Mouse (Mus musculus): Measurements from ENCODE around the gene Psen1. TPM values are rescaled to one million over a fixed set of nuclear protein-coding genes. Genes with fewer than 3 reads are reported as not detected.
A peak's percentile ranks its signal among the peaks of the same experiment; 100 is the strongest.

Psen1 gene
- polyA plus RNA-seq, 1 experiment from 2014 or later = 72.9 TPM

DNA sequence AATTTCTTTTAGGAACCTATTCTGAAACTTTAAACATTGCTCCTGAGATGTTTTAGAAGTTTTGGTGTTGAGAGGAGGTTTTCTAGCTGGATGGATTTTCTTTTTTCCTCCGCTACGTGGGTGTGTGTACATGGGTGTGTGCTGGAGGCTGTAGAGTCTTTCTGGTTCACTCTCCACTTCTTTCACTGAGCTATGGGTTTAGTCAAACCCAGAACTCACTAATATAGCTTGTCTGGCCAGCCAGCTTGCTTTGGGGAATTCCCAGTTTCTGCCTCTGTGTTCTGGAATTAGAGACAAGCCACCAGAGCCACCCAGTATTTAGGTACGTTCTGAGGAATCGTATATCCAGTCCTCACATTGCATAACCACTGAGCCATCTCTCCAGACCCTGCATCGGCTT, 6.1 kb downstream of the Psen1 start:
- H3K4me2 ChIP-seq (replicated peaks; ENCODE audit: low read depth, low read length) = no peak overlapping the region
- H3K4me3 ChIP-seq (ENCODE audit: low read length) = no peak overlapping the region
- peaks cover 24% of the 10 kb centered on the region for H3K4me1 ChIP-seq (ENCODE audit: control insufficient read depth, insufficient read depth, low read length)
- H3K9ac ChIP-seq (ENCODE audit: low read depth, low read length) = no peak overlapping the region
- 92% methylated on average over 5 of the region's 5 CpGs for WGBS
- H3K27me3 ChIP-seq (ENCODE audit: control insufficient read depth, insufficient read depth, low read length) = no peaks in the 10 kb centered on the region
- H3K36me3 ChIP-seq (ENCODE audit: control insufficient read depth, insufficient read depth, low read length) = no peaks in the 10 kb centered on the region; the same call in 1 of the 2 replicates
- no peaks in the 10 kb centered on the region for H3K9me3 ChIP-seq (ENCODE audit: control insufficient read depth, low read length)
- H3K27ac ChIP-seq (ENCODE audit: low read depth, low read length) = no peak overlapping the region
- ATAC-seq (ENCODE audit: low FRiP score, low TSS enrichment) = no peak

DNA sequence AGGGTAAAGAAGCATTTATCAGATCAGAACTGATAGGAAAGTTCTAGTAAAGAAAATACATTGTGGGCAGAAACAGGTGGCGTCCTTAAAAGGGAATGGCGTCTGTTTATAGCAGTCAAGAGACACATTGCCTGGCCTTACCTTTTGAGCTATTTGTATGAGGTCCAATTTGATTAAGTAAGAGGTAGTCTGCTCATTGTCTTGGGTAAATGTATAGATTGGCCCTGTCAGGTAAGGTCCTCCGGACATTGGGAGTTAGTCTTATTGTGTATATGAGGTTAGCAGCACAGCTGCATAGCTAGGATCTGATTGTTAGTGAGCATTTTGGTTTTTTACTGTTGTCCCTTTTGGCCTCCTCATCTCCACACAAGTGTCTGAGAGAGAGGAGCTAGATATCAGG, 6.7 kb downstream of the Psen1 start:
- 94% methylated on average over 3 of the region's 3 CpGs for WGBS
- Histone ChIP-seq H3K9ac (ENCODE audit: low read depth, low read length) (no peak overlapping the region), H3K9me3 (ENCODE audit: control insufficient read depth, low read length) (no peaks in the 10 kb centered on the region), H3K4me2 (replicated peaks; ENCODE audit: low read depth, low read length) (no peak overlapping the region), H3K27ac (ENCODE audit: low read depth, low read length) (no peak overlapping the region), H3K36me3 (ENCODE audit: control insufficient read depth, insufficient read depth, low read length) (peaks cover under 1% of the 10 kb centered on the region; the same call in 1 of the 2 replicates), H3K27me3 (ENCODE audit: control insufficient read depth, insufficient read depth, low read length) (no peaks in the 10 kb centered on the region), H3K4me1 (ENCODE audit: control insufficient read depth, insufficient read depth, low read length) (peaks cover 20% of the 10 kb centered on the region), H3K4me3 (ENCODE audit: low read length) (no peak overlapping the region)
- ATAC-seq (ENCODE audit: low FRiP score, low TSS enrichment) = no peak

DNA sequence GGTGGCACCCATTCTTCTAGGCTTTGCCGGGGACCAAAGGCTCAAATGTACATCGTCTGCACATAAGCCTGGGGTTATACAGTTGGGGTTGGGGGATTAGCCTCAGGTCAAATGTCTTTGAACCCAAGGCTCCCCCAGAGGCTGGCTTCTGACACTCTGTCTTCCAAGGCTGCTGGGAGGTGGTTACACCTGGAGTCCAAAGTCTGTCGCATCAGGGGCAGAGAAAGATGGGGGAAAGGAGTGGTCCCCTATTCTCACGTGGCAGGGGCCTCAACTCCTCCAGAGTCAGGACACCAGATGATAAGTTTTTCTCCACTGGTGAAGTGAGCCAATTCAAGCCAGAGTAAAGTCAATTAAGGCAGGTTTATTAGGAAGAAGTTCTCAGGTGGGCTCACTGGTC, 10.7 kb downstream of the Psen1 start:
- WGBS = 80% methylated on average over 4 of the region's 4 CpGs
- ATAC-seq (ENCODE audit: low FRiP score, low TSS enrichment) = no peak
- no peak overlapping the region for H3K4me2 ChIP-seq (replicated peaks; ENCODE audit: low read depth, low read length)
- H3K27ac ChIP-seq (ENCODE audit: low read depth, low read length) = 0 out of 2 replicates have a peak overlapping the region, but pooled peaks have one; percentile 32
- H3K27me3 ChIP-seq (ENCODE audit: control insufficient read depth, insufficient read depth, low read length) = no peaks in the 10 kb centered on the region
- peaks cover 8% of the 10 kb centered on the region for H3K4me1 ChIP-seq (ENCODE audit: control insufficient read depth, insufficient read depth, low read length)
- H3K9ac ChIP-seq (ENCODE audit: low read depth, low read length) = no peak overlapping the region
- peaks cover 17% of the 10 kb centered on the region; the same call in 1 of the 2 replicates for H3K36me3 ChIP-seq (ENCODE audit: control insufficient read depth, insufficient read depth, low read length)
- no peaks in the 10 kb centered on the region for H3K9me3 ChIP-seq (ENCODE audit: control insufficient read depth, low read length)
- no peak overlapping the region for H3K4me3 ChIP-seq (ENCODE audit: low read length)

DNA sequence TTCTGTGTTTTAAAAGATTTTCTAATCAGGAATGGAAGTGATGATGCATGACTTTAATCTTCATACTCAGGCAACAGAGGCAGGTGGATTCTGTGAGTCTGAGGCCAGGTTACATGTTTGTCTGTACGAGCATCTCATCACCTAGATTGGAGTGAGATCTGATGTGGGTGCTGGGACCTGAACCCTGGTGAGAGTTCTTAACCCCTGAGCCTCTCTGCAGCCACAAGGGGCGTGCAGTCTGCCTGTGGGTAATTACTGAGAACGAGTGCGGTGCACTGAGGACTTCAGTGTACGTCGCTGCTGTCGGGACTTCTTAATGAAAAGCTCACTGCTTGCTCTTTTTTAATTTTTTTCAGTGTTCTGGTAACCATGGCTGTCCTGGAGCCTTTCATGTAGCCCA, 13.7 kb downstream of the Psen1 start:
- Histone ChIP-seq H3K27me3 (ENCODE audit: control insufficient read depth, insufficient read depth, low read length) (no peaks in the 10 kb centered on the region), H3K4me1 (ENCODE audit: control insufficient read depth, insufficient read depth, low read length) (peaks cover 8% of the 10 kb centered on the region), H3K4me3 (ENCODE audit: low read length) (no peak overlapping the region), H3K36me3 (ENCODE audit: control insufficient read depth, insufficient read depth, low read length) (peaks cover 23% of the 10 kb centered on the region; the same call in 1 of the 2 replicates), H3K27ac (ENCODE audit: low read depth, low read length) (no peak overlapping the region), H3K4me2 (replicated peaks; ENCODE audit: low read depth, low read length) (no peak overlapping the region), H3K9ac (ENCODE audit: low read depth, low read length) (no peak overlapping the region), H3K9me3 (ENCODE audit: control insufficient read depth, low read length) (no peaks in the 10 kb centered on the region)
- WGBS = 93% methylated on average over 7 of the region's 7 CpGs
- ATAC-seq (ENCODE audit: low FRiP score, low TSS enrichment) = no peak

DNA sequence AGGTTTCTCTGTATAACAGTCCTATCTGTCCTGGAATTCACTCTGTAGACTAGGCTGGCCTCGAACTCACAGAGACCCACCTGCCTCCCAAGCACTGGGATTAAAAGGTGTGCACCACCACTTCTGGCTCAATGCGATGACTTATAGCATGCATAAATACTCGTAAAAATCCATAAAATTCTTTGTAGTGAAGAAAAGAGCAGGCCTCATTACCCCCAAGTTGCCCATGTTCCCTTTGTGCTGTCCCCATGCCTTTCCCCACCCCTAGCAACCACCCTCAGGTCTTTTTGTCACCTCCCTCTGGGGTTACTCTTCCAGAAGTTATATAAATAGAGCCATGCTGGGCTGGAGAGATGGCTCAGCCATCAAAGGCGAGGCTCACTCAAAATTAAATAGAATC, 14.8 kb downstream of the Psen1 start:
- no peak overlapping the region for H3K9ac ChIP-seq (ENCODE audit: low read depth, low read length)
- no peak for ATAC-seq (ENCODE audit: low FRiP score, low TSS enrichment)
- H3K4me1 ChIP-seq (ENCODE audit: control insufficient read depth, insufficient read depth, low read length) = peaks cover 8% of the 10 kb centered on the region
- H3K4me3 ChIP-seq (ENCODE audit: low read length) = no peak overlapping the region
- H3K9me3 ChIP-seq (ENCODE audit: control insufficient read depth, low read length) = no peaks in the 10 kb centered on the region
- no peaks in the 10 kb centered on the region for H3K27me3 ChIP-seq (ENCODE audit: control insufficient read depth, insufficient read depth, low read length)
- no peak overlapping the region for H3K27ac ChIP-seq (ENCODE audit: low read depth, low read length)
- no peak overlapping the region for H3K4me2 ChIP-seq (replicated peaks; ENCODE audit: low read depth, low read length)
- WGBS = 85% methylated on average over 4 of the region's 4 CpGs
- H3K36me3 ChIP-seq (ENCODE audit: control insufficient read depth, insufficient read depth, low read length) = peaks cover 26% of the 10 kb centered on the region; the same call in 1 of the 2 replicates

DNA sequence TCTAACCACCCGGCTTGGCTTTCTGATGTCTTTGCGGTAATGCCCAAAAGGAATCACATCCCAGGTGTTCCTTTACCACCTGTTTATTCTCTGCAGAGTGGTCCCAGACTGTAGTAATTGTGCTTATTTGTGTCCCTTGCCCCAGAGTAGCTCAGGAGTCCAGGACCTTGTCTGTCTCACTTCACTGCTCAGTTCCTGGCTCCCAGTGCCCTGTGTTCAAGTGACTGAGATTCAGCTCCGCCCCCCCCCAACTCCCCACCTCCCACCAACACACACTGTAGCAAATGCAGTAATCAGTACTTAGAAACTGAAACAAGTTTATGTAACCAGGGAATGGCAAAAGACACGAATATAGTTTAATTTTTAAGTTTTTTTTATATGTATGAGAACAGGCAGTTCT, 19.0 kb downstream of the Psen1 start:
- H3K4me3 ChIP-seq (ENCODE audit: low read length) = no peak overlapping the region
- no peaks in the 10 kb centered on the region for H3K4me1 ChIP-seq (ENCODE audit: control insufficient read depth, insufficient read depth, low read length)
- no peaks in the 10 kb centered on the region for H3K9me3 ChIP-seq (ENCODE audit: control insufficient read depth, low read length)
- H3K36me3 ChIP-seq (ENCODE audit: control insufficient read depth, insufficient read depth, low read length) = peaks cover 13% of the 10 kb centered on the region; the same call in 1 of the 2 replicates
- H3K4me2 ChIP-seq (replicated peaks; ENCODE audit: low read depth, low read length) = no peak overlapping the region
- no peak overlapping the region for H3K9ac ChIP-seq (ENCODE audit: low read depth, low read length)
- H3K27me3 ChIP-seq (ENCODE audit: control insufficient read depth, insufficient read depth, low read length) = no peaks in the 10 kb centered on the region
- WGBS = 61% methylated on average over 4 of the region's 4 CpGs
- H3K27ac ChIP-seq (ENCODE audit: low read depth, low read length) = no peak overlapping the region
- no peak for ATAC-seq (ENCODE audit: low FRiP score, low TSS enrichment)

DNA sequence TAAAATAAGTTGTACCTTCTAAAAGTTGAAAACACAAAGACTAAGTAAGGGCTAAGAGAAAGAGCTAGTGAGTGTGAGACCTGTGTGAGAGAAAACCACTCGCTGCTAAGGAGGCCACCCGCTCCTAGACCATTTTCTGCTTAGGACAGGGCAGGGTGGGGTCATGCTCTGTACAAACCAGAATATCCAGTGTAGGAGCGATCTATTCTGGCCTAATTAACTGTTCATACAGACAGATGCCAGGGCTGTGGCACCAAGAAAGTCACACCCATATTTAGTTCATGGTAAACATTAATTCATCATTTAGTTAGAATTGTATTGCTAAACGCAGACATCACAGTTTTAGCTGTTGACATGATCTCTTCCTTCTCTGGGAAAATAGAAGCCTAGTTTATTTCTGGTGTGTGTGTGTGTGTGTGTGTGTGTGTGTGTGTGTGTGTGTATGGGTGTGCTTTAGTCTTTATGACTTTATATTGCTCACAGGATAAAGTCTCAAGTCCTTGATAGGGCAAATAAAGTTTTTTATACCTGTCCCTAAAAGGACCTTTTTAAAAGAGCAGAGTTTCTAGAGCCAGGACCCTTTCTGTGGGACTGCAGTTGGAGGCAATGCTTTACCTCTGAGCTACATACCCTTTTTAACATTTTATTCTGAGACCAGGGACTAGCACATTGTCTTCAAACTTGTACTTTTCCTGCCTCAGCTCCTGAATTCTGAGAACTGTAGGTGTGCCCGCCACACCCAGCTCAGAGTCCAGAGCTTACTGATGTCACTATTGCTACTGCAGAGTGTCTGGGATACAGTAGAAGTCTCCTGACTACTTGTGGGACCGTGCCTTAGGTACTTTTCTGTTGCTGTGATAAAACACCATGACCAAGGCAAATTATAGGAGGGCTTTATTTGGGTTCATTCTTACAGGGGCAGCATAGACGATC, 20.5 kb downstream of the Psen1 start:
- ATAC-seq (ENCODE audit: low FRiP score, low TSS enrichment) = no peak

DNA sequence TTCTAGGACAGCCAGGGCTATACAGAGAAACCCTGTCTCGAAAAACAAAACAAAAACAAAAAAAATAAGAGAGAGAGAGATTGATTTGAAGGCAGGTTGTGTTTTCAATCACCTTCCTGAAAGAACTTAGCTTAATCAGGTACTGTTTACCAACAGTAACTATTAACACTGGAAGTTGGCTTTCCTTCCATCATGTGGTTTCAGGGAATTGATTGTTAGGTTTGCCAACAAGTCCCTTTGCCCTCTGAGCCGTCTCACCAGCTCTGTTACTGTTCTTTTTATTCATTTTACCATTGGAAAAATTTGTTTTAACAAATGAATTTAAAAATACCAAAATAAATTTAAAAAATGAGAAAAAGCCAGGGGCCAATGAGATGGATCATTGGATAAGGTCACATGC, 22.0 kb downstream of the Psen1 start:
- H3K4me2 ChIP-seq (replicated peaks; ENCODE audit: low read depth, low read length) = no peak overlapping the region
- no peak for ATAC-seq (ENCODE audit: low FRiP score, low TSS enrichment)
- peaks cover 28% of the 10 kb centered on the region for H3K36me3 ChIP-seq (ENCODE audit: control insufficient read depth, insufficient read depth, low read length)
- no peak overlapping the region for H3K9ac ChIP-seq (ENCODE audit: low read depth, low read length)
- H3K27ac ChIP-seq (ENCODE audit: low read depth, low read length) = no peak overlapping the region
- H3K27me3 ChIP-seq (ENCODE audit: control insufficient read depth, insufficient read depth, low read length) = no peaks in the 10 kb centered on the region
- H3K4me1 ChIP-seq (ENCODE audit: control insufficient read depth, insufficient read depth, low read length) = no peaks in the 10 kb centered on the region
- WGBS = 89% methylated on average over 2 of the region's 2 CpGs
- H3K9me3 ChIP-seq (ENCODE audit: control insufficient read depth, low read length) = no peaks in the 10 kb centered on the region
- no peak overlapping the region for H3K4me3 ChIP-seq (ENCODE audit: low read length)

More for the DNA sequence above, 20.5 kb downstream of the Psen1 start:
- Histone ChIP-seq H3K27ac (ENCODE audit: low read depth, low read length) (no peak overlapping the region), H3K4me1 (ENCODE audit: control insufficient read depth, insufficient read depth, low read length) (no peaks in the 10 kb centered on the region), H3K27me3 (ENCODE audit: control insufficient read depth, insufficient read depth, low read length) (no peaks in the 10 kb centered on the region), H3K9me3 (ENCODE audit: control insufficient read depth, low read length) (no peaks in the 10 kb centered on the region), H3K4me3 (ENCODE audit: low read length) (no peak overlapping the region), H3K9ac (ENCODE audit: low read depth, low read length) (no peak overlapping the region), H3K36me3 (ENCODE audit: control insufficient read depth, insufficient read depth, low read length) (peaks cover 23% of the 10 kb centered on the region), H3K4me2 (replicated peaks; ENCODE audit: low read depth, low read length) (no peak overlapping the region)
- WGBS = 89% methylated on average over 7 of the region's 7 CpGs

DNA sequence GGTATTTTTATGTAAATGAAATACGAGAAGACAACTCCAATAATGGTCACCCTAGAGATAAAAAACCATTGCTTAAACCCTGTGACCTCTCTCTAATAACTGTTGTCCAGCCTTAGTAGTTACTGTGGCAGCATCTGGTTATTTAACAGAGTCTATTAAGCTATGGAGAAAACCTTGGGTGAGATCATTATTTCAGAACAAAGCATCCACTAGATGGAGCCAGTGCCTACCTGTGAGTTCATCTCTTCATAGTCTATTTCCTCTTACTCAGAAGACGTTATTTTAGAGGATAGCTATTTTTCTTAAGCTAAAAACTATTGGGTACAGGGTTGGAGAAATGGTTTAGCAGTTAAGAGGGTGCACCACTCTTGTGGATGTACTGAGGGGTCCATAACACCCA, 25.8 kb downstream of the Psen1 start:
- no peaks in the 10 kb centered on the region for H3K27me3 ChIP-seq (ENCODE audit: control insufficient read depth, insufficient read depth, low read length)
- no peaks in the 10 kb centered on the region for H3K4me1 ChIP-seq (ENCODE audit: control insufficient read depth, insufficient read depth, low read length)
- no peak; the same call in 1 of the 2 replicates for ATAC-seq (ENCODE audit: low FRiP score, low TSS enrichment)
- no peaks in the 10 kb centered on the region for H3K9me3 ChIP-seq (ENCODE audit: control insufficient read depth, low read length)
- WGBS = 52% methylated on average over 2 of the region's 2 CpGs
- peaks cover 57% of the 10 kb centered on the region for H3K36me3 ChIP-seq (ENCODE audit: control insufficient read depth, insufficient read depth, low read length)
- no peak overlapping the region for H3K4me3 ChIP-seq (ENCODE audit: low read length)
- H3K4me2 ChIP-seq (replicated peaks; ENCODE audit: low read depth, low read length) = no peak overlapping the region
- H3K9ac ChIP-seq (ENCODE audit: low read depth, low read length) = no peak overlapping the region
- H3K27ac ChIP-seq (ENCODE audit: low read depth, low read length) = no peak overlapping the region
